Mouse (Mus musculus) gonadal fat pad, adult 2 months (tissue): Measurements from ENCODE around the gene Ethe1. TPM values are rescaled to one million over a fixed set of nuclear protein-coding genes. Genes with fewer than 3 reads are reported as not detected.

Source experiments
- DNase-seq: peaks from one replicate; pipeline ENCODE4 v3.0.0-alpha.2; 2012; ENCODE audit warnings: low read depth
- polyA plus RNA-seq: library from polyadenylated mRNA; depleted of rRNA; stranded (reverse); fragments of >200 nt; gene quantifications from 2 replicates; pipeline ENCODE4 v1.2.3, GENCODE M21; 2012

The Ethe1 gene
- polyA plus RNA-seq, 1 experiment, result 17.7 TPM

DNA sequence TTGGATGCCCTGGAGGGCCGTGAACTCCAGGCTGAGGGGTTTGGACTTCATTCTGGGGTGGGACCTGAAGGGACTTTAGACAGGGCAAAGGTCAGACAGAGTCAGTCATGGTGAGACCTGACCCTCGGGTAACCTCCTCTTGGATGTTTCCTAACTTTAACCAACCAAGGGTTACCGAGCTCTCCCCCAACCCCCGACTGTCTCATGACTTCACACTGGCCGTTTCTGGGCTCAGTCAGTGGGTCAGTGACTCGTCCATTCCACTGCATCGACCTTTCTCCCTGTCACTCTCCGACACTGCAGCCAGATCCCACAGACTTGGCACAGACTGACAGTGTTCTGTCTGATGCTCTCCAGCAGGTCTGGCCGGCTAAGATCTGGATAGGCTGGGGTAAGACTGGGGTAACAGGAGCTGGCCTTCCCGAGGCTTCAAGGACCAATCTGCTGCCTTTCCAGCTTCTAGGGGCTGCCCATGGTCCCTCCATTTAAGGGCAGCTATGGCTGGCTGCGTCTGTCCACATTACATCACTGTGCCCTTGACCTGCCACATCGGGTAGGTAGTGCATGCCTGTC lies 13.0 kb upstream of the Ethe1 start:
- DNase-seq, result no peak

DNA sequence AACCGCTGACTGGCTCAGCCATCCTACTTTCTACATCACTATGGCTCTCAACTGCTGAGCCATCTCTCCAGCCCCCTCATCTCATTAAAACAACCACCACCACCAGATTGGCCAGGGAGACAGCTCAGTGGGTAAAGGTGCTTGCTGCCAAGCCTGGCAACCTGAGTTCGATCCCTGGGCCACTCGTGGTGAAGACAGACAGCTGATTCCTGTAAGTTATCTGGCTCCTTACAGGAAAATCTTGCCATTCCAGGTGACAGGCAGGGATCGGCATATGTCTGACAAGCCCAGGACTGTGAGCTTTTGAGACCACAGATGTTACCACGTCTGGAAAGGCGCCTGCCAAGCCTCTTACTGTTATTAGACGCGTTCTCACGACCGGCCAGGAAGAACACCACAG lies 9.5 kb upstream of the Ethe1 start:
- DNase-seq, result no peak

DNA sequence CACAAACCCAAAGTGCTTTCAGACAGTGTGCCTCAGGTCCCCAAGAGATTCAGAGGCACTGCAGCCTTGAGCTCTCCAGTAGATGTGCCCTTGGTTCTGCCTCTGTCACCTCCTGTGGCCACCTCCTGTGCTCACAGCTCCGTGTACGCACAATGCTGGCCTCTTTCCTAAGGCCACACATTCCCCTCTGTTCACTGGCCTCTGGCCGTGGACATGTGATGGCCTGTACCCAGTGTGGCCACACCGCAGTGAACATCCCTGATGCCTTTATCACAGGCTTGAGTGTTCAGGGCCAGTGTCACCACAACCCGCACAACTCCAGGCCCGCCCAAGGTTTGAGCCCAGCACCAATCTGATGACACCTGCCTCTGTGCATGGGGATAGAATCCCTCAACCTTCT lies 2.5 kb upstream of the Ethe1 start:
- no peak for DNase-seq

DNA sequence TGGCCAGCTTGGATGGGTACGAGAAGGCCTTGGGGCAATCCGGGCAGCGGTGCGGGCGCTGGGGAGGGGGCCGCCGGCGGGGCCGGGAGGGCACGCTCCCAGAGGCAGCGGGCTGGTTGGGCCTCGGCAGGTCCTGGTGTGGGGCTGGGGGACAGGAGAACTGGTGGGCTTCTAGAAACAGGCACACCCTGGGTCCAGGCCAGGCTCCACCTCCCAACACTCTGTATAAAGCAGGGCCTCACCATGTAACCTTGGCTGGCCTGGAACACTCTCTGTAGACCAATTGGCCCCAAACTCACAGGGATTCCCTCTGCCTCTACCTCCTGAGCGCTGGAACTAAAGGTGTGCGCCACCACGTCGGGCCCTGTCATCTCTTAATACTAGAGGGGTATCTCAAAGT lies 1.3 kb upstream of the Ethe1 start:
- DNase-seq, result no peak

DNA sequence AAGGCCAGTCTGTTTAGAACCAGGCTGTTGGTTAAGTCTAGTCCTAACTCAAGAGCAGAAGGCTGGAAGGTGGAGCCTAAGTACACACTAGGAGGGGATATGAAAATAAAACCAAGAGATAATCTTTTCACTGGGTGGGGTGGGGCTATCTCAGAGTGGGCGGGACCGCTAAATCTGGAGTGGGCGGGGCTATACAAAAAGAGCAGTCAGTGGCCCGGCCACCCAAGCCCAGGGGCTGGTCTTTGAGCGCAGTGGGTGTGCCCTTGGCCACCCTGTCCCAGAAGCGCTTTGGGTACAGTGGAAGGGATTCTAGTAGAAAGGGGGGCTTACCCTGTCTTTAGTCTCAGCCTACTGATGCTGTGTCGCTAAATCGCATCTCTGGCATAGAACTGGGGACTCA lies 515 bp upstream of the Ethe1 start:
- DNase-seq, result no peak

DNA sequence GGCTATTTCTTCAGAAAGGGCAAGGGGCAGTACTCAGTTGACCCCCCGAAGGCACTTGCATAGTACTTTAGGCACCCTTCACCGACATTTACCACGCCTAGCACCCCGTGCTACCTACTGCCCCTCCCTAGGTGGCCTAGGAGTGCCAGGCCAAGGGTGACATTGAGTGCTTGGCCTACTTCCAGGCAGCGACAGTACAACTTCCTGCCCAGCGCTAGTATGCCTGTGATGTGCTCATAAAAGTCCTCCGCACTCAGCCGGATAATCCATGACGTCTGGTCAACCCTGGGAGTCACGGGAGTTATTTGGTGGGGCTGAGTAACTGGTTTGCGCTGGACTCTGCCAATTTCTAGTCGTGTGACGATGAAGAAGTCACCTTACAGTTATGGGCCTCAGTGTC lies 993 bp downstream of the Ethe1 start:
- no peak for DNase-seq

DNA sequence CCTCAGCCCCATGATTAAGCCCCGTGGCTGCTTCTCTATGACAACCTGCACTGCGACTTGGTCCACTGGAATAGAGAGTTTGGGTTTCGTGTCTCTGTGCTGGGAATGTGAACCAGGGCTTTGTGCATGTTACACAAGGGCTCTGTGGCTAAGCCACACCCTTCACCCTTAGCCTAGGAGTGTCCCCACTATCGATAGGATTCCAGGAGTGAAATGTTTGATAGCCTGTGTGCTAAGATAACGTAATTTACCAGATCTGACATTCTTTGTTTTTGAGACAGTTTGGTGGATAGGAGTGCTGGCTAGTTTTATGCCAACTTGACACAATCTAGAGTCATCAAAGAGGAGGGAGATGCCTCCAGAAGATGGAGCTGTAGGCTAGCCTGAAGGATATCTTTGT lies 4.4 kb downstream of the Ethe1 start:
- no peak for DNase-seq

DNA sequence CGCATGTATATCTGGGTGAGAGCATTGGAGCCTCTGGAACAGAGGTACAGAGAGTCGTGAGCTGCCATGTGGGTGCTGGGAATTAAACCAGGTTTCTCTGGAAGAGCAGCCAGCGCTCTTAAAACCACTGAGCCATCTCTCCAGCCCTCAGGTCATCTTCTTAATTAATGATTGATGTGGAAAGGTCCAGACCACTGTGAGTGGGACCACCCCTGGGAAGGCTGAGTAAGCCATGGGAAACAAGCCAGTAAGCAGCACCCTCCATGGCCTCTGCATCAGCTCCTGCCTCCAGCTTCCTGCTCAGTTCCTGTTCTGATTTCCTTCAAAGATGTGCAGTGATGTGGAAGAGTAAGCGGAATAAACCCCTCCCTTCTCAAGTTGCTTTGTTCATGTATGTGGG lies 4.8 kb downstream of the Ethe1 start:
- DNase-seq, result no peak

DNA sequence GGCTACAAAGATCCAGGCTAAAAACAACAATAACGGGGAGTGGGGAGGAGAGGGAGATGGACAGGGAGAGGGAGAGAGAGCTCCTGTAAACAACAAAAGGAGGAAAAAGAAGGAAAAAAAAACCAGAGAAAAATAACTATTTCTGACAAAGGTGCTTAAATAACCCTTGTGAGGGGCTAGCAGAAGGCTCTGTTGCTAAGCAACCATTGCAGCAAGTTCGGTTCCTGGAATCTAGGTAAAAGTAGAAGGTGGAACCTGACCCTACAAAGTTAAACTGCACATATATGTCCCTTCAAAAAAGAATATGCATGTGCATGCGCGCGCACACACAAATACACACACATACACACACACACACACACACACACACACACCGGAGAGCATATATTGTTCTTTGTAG lies 5.4 kb downstream of the Ethe1 start:
- DNase-seq, result no peak

DNA sequence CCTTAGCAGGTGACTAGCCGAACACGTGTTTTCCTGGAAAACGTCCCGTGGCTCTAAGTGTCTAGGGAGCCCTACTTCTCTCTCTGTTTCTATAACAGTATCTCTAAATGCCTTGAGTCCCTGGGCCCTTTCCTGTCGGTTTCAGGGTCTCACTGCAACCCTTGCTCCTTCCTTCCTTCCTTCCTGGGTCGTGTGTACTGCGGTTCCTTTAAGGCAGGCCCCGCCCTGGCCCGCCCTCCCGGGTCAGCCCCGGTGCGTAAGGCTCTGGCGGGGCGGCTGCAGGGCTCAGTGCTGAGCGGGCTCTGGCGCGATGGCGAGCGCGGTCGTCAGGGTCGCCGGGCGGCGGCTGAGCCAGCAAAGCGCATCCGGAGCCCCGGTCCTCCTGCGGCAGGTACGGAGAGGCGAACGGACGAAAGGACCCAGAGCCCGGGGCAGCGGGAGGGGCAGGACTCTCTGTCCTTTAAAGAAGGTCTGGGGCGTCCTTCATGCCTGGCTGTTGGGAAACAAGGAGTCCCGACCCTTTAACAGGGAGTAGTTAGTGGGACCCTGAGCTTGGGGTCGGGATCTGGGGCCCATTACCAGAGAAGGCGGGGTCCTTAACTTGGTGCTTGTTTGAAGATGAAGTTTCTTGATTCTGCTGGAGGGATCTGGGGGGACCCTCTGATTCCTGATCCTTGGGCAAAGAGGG lies 6.4 kb downstream of the Ethe1 start:
- no peak for DNase-seq

DNA sequence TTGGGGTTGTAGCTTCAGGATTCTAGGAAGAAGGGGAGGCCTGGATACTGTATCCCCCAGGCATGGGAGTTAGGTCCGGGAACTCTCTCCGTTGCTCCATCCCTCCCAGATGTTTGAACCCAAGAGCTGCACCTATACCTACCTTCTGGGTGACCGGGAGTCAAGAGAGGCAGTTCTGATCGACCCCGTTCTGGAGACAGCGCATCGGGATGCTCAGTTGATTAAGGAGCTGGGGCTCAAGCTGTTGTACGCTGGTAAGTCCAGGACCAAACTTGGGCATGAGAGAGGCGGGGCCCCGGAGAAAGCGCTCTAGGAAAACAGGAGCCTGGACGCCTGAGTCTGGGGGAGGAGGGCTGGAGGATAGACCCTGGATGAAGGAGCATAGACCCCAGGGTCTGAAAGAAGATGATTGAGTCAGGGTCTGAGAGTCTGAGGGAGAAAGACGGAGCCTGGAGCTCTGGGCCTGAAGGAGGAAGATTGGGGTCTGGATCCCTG lies 7.0 kb downstream of the Ethe1 start:
- no peak for DNase-seq

DNA sequence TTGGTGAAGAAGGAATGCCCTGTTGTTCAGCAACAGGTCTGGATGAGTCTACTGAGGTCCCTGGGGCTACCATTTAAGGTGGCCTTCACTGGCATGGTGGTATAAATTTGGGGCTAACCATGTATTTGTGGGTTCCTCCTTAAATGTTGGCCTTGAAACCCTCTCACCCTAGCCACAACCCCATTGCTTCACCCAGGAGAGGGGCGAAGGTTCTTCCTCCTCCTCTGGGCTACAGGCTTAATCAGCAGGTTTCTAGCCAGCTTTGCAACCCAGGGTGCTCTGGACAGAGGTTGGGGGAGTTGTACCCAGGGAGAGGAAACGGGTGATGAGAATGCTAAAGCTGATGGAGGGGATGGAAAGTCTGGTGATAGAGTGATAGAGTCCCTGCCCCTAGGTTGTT lies 8.1 kb downstream of the Ethe1 start:
- no peak for DNase-seq

DNA sequence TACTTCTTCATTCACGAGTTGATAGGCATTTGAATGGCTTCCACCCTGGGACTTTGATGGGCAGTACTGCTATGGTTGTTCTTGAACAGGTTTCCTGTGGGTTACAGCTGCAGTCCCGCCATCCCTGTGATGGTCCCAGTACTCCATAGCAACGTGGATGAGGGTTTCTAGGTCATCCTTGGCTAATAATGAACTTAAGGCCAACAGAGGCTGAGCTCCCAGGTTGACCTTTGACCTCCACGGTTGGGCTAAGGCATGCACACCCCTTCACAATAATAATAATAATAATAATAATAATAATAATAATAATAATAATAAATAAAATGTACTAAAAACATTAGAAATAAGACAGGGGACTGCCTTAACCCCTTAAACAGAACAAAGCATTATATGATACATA lies 10.8 kb downstream of the Ethe1 start:
- DNase-seq, result no peak

DNA sequence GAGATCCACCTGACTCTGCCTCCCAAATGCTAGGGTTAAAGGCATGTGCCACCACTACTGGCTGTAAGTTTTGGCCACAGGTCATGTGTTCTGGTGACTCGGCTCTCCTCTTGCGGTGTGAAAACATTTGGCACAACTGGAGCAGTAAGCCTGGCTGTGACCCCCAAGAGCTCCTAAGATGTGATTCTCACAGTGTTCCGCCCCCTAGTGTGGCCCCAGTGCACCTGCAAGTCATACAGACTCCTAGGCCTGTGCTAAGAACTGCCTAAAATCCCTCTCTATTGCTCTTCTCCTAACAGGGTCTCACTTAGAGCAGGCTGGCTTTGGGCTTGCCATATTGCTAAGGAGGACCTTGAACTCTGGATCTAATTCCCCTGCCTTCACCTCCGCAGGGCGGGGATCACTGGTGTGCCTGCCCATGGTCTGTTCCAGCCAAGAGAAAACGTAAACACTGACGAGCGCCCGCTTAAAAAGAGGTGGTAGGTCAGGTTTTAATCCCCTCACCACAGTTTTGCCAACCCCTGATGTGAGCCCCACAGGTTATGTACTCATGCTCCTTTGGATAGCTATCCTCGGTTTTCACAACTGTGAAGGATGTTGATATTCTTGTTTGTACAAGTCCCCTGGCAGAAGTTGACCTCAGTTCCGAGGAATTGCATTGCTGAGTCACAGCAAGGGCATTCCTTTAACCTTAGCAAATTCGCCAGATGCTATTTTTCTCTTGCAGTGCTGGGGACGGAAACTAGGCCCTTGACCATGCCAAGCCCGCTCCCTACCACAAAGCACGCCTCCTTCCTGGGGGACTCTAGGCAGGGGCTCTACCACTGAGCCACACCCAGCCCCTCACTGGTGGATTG lies 12.1 kb downstream of the Ethe1 start:
- peak; percentile 78 for DNase-seq

DNA sequence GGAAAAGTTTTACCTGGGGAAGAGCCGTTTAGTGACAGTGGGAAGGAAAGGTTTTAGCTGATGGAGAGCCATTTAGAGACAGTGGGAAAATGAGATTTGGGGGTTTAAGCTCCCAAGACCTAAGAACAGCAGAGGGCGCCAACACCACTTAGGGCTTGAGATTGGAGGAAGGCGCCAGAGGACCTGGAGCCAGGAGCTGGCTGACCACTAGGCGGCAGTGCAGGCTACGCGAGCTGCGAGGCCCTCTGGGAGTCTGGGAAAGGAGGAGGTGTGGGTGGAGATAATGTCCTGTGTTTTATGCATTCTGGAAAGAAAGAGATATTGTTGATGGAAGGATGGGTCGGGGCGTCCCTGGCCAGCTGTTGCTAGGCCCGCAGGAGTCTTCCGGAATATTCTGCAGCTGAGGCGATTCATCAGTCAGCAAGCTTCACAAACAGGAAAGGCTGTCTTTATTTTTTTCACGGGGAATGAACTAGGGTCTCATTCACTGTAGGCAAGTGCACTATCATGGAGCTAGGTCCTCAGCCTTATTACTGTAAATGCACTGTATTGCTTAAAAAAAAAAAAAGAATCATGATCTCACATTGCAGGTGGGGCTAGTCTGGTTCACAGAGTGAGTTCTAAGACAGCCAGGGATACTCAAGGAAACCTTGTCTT lies 13.7 kb downstream of the Ethe1 start:
- no peak for DNase-seq

DNA sequence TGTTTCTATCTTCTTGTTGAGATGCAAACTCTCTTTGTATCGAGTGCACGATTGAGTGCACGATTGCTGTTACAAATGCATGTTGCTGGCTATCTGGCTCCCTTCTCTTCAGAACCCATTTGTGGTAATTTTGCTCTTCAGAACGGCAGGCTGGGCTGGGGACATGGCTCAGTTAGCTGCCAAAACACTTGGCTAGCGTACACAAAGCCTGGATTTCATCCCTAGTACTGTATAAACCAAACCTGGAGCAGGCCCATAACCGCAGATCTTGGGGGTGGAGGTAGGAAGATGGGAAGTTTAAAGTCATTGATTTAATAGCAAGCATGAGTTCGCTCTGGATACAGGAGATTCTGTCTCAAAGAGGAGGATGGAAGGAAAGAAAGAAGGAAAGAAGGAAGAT lies 18.2 kb downstream of the Ethe1 start:
- DNase-seq, result no peak

DNA sequence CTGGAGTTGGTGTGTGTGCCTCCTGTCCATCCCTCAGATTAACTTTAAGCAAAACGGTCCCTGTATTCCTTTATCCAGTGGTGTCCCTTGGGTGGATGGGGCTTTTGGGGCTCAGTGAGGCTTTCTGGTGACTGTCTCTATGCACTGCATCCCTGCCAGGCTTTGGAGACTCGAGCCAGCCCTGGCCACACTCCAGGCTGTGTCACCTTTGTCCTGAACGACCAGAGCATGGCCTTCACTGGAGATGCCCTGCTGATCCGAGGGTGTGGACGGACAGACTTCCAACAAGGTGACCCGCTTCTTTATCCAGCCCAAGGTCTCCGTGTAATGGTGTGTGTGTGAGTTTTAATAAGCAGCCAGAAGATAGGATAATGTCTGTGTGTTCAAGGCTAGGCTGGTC lies 18.7 kb downstream of the Ethe1 start:
- no peak for DNase-seq

DNA sequence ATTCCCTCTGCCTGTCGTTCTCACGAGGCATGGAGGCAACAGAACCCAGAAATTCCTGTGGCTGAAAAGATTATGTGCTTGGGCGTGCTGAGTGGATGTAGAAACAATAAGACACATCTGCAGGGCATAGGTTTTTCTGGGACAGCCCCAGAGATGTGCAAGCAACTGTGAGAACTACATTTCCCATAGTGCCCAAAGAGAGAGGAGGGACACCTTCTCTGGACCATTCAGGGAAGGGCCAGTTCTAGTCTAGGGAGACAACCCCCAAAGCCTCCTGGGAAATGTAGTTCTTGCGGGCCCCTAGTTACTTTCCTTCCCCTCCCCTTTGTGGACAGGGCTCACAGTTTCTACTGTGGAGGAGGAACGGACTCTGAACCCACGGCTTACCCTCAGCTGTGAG lies 20.7 kb downstream of the Ethe1 start:
- peak; percentile 64 for DNase-seq

DNA sequence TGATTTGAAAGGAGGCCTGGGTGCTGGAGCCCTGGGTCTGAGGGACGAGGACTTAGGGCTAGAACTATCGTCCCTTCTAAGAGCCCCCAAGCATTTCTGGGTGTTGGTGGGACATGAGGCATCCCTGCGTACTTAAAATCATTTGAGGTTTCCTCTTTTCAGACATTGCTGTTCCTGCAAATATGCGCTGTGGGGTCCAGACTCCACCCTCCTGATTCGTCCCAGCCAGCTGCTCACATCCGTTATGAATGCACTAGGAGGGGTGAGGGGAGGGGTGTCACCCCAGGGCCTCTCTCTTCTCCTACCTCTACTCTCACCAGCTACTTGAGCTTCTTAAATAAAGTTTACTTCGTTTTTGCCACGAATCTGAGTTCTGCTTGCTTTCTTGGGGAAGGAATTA lies 21.2 kb downstream of the Ethe1 start:
- no peak for DNase-seq

DNA sequence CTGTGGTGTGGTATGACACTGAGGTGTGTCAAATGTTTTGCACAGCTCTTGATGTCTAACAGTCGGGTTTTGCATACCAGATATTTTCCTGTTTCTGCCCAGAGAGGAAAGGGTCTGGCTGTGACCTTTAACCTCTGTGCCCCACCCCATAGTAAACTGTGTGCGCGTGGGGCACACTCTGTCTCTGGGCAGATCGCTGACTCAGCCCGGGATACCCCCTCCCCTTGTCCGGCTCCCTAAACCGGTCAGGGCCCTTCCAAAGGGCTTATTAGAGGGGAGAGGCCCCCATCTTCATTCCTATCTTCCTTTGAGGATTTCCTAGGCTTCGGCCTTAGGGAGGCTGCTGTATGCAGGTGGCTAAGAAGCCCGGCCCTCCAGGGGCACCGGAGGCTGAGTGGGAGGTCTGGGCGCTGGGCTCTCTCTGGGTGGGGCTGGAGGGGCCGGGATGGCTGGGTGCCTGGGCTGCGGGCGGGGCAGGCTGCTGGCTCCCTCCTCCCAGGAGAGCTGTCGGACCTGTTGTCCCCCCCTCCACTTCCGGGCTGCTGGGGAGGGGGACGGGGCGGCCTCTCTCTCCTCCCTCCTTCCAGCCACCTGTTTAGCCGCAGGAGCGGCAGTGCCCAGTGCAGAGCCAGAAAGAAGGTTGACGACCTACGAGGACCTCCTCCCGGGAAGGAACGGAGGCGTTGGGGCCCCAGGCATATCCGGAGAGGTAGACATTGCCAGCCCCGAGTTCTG lies 23.0 kb downstream of the Ethe1 start, which contains the start of gene Phldb3:
Gene Phldb3 (plus strand): TSS at position 620 of the 735 bp plus-strand sequence.
- DNase-seq, result no peak

DNA sequence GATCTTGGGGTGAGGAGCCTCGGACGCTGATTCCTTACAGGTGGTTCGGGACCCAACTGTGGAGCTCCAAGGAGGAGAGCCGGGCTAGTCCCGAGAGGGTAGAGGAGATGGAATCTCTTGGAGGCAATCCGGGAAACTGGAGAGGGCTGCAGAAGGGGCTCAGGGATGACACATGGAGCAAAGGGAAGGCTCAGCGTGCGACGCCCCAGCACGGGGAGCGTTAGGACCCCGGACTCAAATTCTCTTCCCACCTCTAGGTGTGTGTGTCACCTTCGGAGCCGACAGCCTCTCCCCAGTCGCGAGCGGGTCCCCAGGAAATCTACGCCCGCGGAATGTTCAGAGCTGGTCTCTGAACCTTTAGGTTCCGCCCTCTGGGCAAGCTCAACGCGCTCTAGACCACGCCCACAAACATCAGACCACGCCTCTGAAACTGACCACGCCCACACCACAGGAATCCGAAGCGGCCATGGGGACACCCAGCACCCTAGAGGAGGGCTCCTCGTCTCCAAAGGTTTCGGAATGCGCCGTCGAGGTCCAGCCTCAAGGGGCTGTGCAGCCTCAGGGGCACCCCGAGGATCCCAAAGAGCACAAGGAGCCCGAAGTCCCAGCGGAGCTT lies 23.6 kb downstream of the Ethe1 start:
- no peak for DNase-seq
